Mouse (Mus musculus) midbrain, embryonic 10.5 days (tissue): ENCODE measurements around the gene Lhfpl2. TPM values are rescaled to one million over a fixed set of nuclear protein-coding genes. Genes with fewer than 3 reads are reported as not detected.

ENCODE experiments used
- DNase-seq: peaks from one replicate; pipeline ENCODE4 v3.0.0-alpha.2; 2017; ENCODE audit warnings: low spot score
- H3K27ac ChIP-seq: fragments of 300-500 bp; sonication (generic); replicated peaks from 2 replicates; pipeline ENCODE4 v1.5.1; 2016; ENCODE audit warnings: mild to moderate bottlenecking
- H3K27me3 ChIP-seq: fragments of 300-500 bp; sonication (generic); 2 replicates; pipeline ENCODE4 v1.6.1; 2016; ENCODE audit warnings: low read depth, mild to moderate bottlenecking; ENCODE audit not compliant: poor library complexity, severe bottlenecking
- H3K36me3 ChIP-seq: fragments of 300-500 bp; sonication (generic); 2 replicates; pipeline ENCODE4 v1.6.1; 2016; ENCODE audit warnings: mild to moderate bottlenecking, moderate library complexity
- H3K4me1 ChIP-seq: fragments of 300-500 bp; sonication (generic); 2 replicates; pipeline ENCODE4 v1.6.1; 2016
- H3K4me3 ChIP-seq: fragments of 300-500 bp; sonication (generic); 2 replicates; pipeline ENCODE4 v1.5.1; 2016; ENCODE audit warnings: mild to moderate bottlenecking, moderate library complexity
- H3K9me3 ChIP-seq: fragments of 300-500 bp; sonication (generic); replicated peaks from 2 replicates; pipeline ENCODE4 v1.6.1; 2016; ENCODE audit warnings: mild to moderate bottlenecking
- WGBS: fragments of 180-500 bp; shearing (Covaris S2); methylation state at CpG from one replicate; pipeline ENCODE4 v1.1.7; 2016; 5-methylcytosine and 5-hydroxymethylcytosine counted together
- polyA plus RNA-seq: library from polyadenylated mRNA; unstranded; fragments of >200 nt; fragmentation: Nextera tagmentation; extraction: Ambion mirVana; gene quantifications from 2 replicates; pipeline ENCODE4 v1.2.1, GENCODE M21; 2016

Lhfpl2 gene
- polyA plus RNA-seq, 1 experiment from 2014 or later = 18.0 TPM

DNA sequence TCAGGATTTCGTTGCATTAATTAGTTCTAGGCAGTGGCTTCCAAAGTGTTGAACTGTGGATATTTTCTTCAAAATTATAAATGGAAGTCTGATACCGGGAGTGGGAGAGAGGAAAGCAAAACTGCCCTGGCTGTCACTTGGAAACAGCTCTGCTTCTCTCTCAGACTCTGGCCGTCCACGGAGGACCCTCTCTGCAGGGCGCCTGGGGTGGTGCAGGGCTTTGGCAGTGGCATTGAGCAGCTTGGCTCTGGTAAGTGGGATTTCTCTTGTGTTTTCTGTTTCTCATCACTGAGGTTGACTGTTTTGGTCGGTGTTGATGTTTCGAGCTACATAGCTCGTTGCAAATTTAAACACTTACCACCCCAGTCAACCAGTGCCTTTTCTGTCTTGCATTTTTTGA lies 53.0 kb downstream of the Lhfpl2 start:
- Histone ChIP-seq H3K9me3 (no peaks in the 10 kb centered on the region), H3K36me3 (peaks cover 7% of the 10 kb centered on the region; the same call in 1 of the 2 replicates), H3K4me3 (no peak overlapping the region), H3K27me3 (no peaks in the 10 kb centered on the region), H3K4me1 (peaks cover 2% of the 10 kb centered on the region; the same call in 1 of the 2 replicates), H3K27ac (no peak overlapping the region)
- 93% methylated on average over 8 of the region's 8 CpGs for WGBS
- no peak for DNase-seq

DNA sequence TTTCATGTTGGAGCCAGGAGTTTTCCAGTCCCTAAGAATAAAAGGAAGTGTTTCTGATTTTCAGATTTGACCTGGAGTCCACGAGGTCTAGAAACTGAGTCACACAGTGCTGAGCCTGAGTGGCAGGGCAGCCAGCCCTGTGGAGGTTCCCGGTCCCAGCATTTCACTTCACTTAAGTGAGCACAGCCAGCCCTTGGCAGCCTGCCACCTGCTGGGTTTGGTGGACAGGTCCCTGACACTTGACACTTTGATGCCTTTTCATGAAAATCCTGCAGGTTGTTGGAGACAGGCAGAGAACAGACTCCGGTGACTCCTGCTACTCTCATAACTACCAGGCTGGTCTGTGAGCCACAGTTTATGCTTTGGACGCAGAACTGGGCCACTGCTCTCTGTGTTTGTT lies 57.9 kb downstream of the Lhfpl2 start:
- Histone ChIP-seq H3K27me3 (no peaks in the 10 kb centered on the region), H3K4me1 (peaks cover 6% of the 10 kb centered on the region; the same call in 1 of the 2 replicates), H3K4me3 (no peak overlapping the region), H3K27ac (no peak overlapping the region), H3K9me3 (peaks cover 12% of the 10 kb centered on the region), H3K36me3 (peaks cover 20% of the 10 kb centered on the region; the same call in 1 of the 2 replicates)
- no peak for DNase-seq
- WGBS = 69% methylated on average over 4 of the region's 4 CpGs

DNA sequence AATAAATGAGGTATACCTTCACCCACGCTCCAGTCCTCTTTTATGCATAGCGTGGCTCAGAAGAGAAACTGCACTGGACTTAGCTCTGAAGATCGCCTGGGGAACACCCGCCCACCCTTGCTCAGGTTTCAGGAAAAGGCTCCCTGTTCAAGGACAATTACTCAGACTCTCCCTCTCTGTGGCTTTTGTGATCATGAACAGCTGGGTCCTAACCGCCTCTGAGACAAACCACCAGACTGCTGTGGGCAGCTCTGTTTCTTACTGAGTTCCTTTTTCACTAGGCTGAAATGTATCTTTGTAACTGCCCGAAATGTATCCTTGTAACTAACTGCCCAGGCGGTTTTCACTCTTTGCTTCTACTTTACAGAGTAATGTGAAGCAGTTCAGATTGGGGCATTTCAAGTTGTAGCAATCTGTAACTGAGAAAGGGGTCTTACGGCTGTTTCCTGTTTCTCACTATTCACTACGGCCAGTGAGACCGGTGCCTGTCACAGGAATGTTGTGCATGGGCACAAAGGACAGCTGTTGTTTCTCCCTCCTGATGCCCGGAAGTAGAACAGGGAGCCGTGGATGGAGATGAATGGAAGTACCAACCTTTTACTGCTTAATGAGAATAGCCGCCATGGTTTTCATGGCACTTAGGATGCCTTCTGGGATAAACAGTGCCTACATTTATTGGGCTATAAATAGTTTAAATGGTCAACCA lies 59.3 kb downstream of the Lhfpl2 start:
- WGBS = 85% methylated on average over 13 of the region's 13 CpGs
- no peak for DNase-seq
- H3K4me1 ChIP-seq = peaks cover 6% of the 10 kb centered on the region; the same call in 1 of the 2 replicates
- H3K9me3 ChIP-seq = peaks cover 12% of the 10 kb centered on the region
- no peaks in the 10 kb centered on the region for H3K27me3 ChIP-seq
- no peak overlapping the region for H3K27ac ChIP-seq
- peaks cover 14% of the 10 kb centered on the region; the same call in 1 of the 2 replicates for H3K36me3 ChIP-seq
- no peak overlapping the region for H3K4me3 ChIP-seq

DNA sequence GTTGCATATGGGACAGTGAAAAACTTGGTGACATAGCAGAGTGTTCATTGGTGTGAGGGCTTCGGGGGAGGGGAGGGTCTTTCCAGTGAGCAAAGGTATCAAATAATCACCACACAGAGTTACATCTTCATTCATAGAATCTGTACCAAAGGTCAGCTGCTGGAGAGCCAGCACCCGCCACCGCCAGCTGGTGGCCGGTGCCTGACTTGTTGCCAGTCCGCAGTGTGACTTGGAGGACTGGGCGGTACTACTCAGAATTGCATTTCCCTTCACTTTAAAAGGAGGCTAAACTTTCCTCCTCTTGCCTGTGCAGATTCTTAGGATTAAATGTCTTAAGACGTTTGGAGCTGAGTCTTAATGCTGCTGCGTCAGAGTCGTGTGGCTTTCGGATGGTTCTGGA lies 59.9 kb downstream of the Lhfpl2 start:
- Histone ChIP-seq H3K9me3 (peaks cover 12% of the 10 kb centered on the region), H3K4me3 (no peak overlapping the region), H3K27ac (no peak overlapping the region), H3K36me3 (peaks cover 12% of the 10 kb centered on the region; the same call in 1 of the 2 replicates), H3K4me1 (peaks cover 6% of the 10 kb centered on the region; the same call in 1 of the 2 replicates), H3K27me3 (no peaks in the 10 kb centered on the region)
- no peak for DNase-seq
- WGBS = 96% methylated on average over 10 of the region's 10 CpGs

GRCm38 (mm10) chr13:94118091-94118490 lies 60.5 kb downstream of the Lhfpl2 start:
- H3K36me3 ChIP-seq = peaks cover 14% of the 10 kb centered on the region; the same call in 1 of the 2 replicates
- H3K27ac ChIP-seq = no peak overlapping the region
- 100% methylated on average over 1 of the region's 1 CpGs for WGBS
- no peak overlapping the region for H3K4me3 ChIP-seq
- H3K4me1 ChIP-seq = peaks cover 6% of the 10 kb centered on the region; the same call in 1 of the 2 replicates
- DNase-seq = no peak
- peaks cover 12% of the 10 kb centered on the region for H3K9me3 ChIP-seq
- no peaks in the 10 kb centered on the region for H3K27me3 ChIP-seq

DNA sequence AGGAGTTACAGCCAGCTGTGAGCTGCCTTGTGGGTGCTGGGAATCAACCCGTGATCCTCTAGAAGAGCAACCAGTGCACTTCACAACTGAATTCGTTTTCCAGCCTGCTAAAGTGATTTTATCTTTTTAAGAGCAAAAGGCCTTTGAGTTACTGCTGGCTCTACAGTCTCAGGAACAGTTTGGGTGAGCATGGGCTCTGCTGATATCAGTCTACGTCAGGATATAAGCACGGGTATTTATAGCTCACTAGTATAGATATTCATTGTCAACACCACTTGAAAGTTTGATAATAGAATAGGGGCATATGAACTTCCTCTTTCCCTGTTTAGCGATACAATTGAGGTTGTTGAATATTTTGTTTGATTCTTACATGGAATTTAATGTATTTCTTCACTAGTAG lies 61.7 kb downstream of the Lhfpl2 start:
- no peak for DNase-seq
- H3K27me3 ChIP-seq = no peaks in the 10 kb centered on the region
- 91% methylated on average over 5 of the region's 5 CpGs for whole genome bisulfite sequencing

GRCm38 (mm10) chr13:94122703-94123592 lies 65.4 kb downstream of the Lhfpl2 start:
- no peaks in the 10 kb centered on the region for H3K27me3 ChIP-seq
- peaks cover 2% of the 10 kb centered on the region for H3K9me3 ChIP-seq
- H3K4me3 ChIP-seq = no peak overlapping the region
- H3K36me3 ChIP-seq = peaks cover 11% of the 10 kb centered on the region; the same call in 1 of the 2 replicates
- no peak overlapping the region for H3K27ac ChIP-seq
- DNase-seq = no peak
- no peaks in the 10 kb centered on the region for H3K4me1 ChIP-seq
- 95% methylated on average over 16 of the region's 16 CpGs for WGBS

More for the DNA sequence above, 61.7 kb downstream of the Lhfpl2 start:
- H3K9me3 ChIP-seq = peaks cover 12% of the 10 kb centered on the region
- peaks cover 6% of the 10 kb centered on the region; the same call in 1 of the 2 replicates for H3K4me1 ChIP-seq
- peaks cover 18% of the 10 kb centered on the region; the same call in 1 of the 2 replicates for H3K36me3 ChIP-seq
- H3K27ac ChIP-seq = no peak overlapping the region
- no peak overlapping the region for H3K4me3 ChIP-seq

- 59% methylated on average over 7 of the region's 7 CpGs for whole genome bisulfite sequencing
- H3K9me3 ChIP-seq = no peaks in the 10 kb centered on the region
- H3K27ac ChIP-seq = no peak overlapping the region
- H3K27me3 ChIP-seq = no peaks in the 10 kb centered on the region
- peaks cover 27% of the 10 kb centered on the region for H3K4me1 ChIP-seq
- no peak overlapping the region for H3K4me3 ChIP-seq
- no peaks in the 10 kb centered on the region for H3K36me3 ChIP-seq
- no peak for DNase-seq
These were observed 72.8 kb downstream of the Lhfpl2 start for GRCm38 (mm10) chr13:94130394-94130793.

DNA sequence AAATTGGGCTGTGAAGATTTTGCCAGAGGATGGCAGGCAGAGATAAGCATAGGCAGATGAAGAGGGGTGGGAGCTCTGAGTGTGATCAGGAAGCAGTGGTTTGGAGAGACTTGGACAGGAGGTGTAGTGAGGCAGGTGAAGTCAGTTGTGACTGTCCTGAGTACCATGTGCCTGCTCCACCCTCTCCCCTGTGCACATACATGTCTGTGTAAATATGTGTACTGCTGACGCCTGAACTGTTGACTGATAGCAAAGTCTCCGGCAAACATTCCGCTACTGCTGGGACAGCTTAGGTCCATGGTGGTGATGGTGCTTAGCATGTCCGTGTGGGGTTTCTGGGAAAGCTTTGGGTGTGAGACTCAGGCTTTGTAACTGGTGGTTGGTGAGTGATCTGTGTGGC lies 73.5 kb downstream of the Lhfpl2 start:
- Histone ChIP-seq H3K27ac (no peak overlapping the region), H3K4me3 (no peak overlapping the region), H3K27me3 (no peaks in the 10 kb centered on the region), H3K36me3 (no peaks in the 10 kb centered on the region), H3K4me1 (peaks cover 34% of the 10 kb centered on the region), H3K9me3 (no peaks in the 10 kb centered on the region)
- no peak for DNase-seq
- WGBS = 95% methylated on average over 4 of the region's 4 CpGs

DNA sequence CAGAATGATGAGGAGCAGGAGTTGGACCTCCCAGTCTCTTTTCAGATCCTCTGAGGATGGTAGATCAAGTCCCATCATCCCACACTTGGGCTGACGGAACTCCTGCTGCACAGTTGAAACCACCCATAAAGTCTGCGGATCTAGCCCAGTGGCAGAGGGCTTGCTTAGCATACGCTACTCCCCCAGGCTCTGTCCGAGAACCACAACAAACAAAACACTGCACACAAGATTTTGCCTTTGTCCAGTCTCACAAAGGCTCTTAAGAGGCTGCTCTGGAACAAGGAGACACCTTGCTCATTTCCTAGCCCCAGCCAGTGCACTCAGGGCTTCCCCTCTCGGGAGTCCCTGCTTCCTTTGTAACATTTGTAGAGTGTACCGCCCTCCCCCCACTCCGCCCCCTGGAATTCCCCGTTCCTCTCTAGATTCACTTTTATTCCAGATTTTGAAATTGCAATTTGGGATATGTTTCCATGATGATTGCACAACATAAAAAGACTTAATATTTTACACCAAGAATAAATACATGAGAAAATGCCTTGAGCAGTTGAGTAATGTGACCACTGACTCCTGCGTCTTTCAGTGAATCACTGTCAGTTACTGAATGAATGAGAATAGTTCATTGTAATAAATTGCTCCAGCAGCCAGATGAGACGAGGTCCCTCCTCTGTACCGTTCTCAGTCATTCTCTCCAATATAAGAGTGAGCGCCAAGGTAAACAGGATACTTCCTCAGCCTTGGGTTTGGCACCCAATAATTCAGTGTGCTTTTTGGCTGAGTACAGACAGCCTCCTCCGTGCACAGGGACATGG lies 74.8 kb downstream of the Lhfpl2 start:
- no peaks in the 10 kb centered on the region for H3K36me3 ChIP-seq
- no peak for DNase-seq
- H3K27me3 ChIP-seq = no peaks in the 10 kb centered on the region
- no peak overlapping the region for H3K27ac ChIP-seq
- peaks cover 39% of the 10 kb centered on the region for H3K4me1 ChIP-seq
- H3K9me3 ChIP-seq = no peaks in the 10 kb centered on the region
- 78% methylated on average over 13 of the region's 13 CpGs for WGBS
- no peak overlapping the region for H3K4me3 ChIP-seq

DNA sequence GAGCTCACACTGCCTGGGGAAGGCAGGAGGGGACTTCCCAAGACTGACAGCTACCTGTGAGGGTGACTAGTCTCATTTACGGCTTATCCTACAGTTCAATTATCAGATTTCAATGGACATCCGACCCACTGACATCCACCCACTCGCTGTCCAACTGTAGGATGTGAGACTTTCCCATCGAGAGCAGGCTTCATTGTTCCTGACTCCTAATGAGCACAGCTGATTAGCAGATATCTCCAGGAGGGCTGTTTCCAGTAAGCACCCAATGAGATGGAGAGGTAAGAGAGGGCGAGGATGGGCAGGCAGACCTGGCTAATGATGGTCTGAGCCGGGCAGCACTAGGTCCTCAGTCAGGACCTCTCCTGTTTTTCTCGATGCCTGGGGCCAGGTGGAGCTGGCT lies 77.0 kb downstream of the Lhfpl2 start:
- Histone ChIP-seq H3K9me3 (no peaks in the 10 kb centered on the region), H3K27me3 (no peaks in the 10 kb centered on the region), H3K4me1 (peaks cover 40% of the 10 kb centered on the region), H3K27ac (no peak overlapping the region), H3K4me3 (no peak overlapping the region), H3K36me3 (no peaks in the 10 kb centered on the region)
- no peak for DNase-seq
- 71% methylated on average over 7 of the region's 7 CpGs for WGBS

DNA sequence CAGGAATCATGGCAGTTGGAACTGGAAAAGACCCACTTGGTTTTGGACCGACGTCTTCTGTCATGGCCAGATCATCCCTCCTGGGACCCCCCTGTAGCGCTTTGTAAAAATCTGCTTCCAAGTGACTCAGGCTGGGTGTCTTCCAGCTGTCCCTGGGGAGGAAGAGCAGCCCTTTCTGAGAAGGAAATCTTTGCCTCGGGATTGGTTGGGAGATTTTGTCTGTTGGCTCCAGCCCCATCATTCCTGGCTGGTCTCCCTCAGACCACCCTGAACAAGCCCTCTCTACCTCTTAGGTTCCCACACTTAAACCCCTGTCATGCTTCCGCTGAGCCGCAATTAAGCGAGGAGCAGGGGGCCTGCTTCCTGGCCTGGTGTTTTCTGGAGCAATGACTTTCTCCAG lies 77.6 kb downstream of the Lhfpl2 start:
- 76% methylated on average over 7 of the region's 7 CpGs for WGBS
- no peaks in the 10 kb centered on the region for H3K9me3 ChIP-seq
- no peak overlapping the region for H3K4me3 ChIP-seq
- peaks cover 42% of the 10 kb centered on the region for H3K4me1 ChIP-seq
- no peaks in the 10 kb centered on the region for H3K27me3 ChIP-seq
- no peaks in the 10 kb centered on the region for H3K36me3 ChIP-seq
- no peak for DNase-seq
- H3K27ac ChIP-seq = no peak overlapping the region
